Comparison of ENCODE assay signal across 9 mouse cellular contexts in genomic region chr2:73357004-73357403, GRCm38 (mm10). TPM values are rescaled to one million over a fixed set of nuclear protein-coding genes. Genes with fewer than 3 reads are reported as not detected.
A peak's percentile ranks its signal among the peaks of the same experiment; 100 is the strongest.
DNase-seq lines count a peak whose midpoint lies in the region; ATAC-seq and TF ChIP-seq lines count a peak whose summit lies in the region.
"Had no signal": no experiment of that assay in that cellular context is flagged by ENCODE, and none has a peak within 500 bp of the region (broad histone marks: within the 10 kb centered on the region; RNA-seq: fewer than 3 reads in every experiment).

No protein-coding gene starts in this region.

- 0 out of 2 replicates have a peak overlapping the region, but pooled peaks have one; percentile 17 for H3K4me2 ChIP-seq in heart, postnatal 0 days (ENCODE audit: low read depth, low read length)
- peak overlapping the region; percentile 49 for H3K4me2 ChIP-seq in limb, embryonic 12.5 days
- no peak overlapping the region for H3K4me2 ChIP-seq in forebrain, embryonic 14.5 days (ENCODE audit: low read length)
- H3K4me2 ChIP-seq: hindbrain, embryonic 13.5 days had no signal

- in situ Hi-C loops in ES-E14 (cut with MboI; ENCODE audit: low sequenced_read_pairs in 2 of 2, unreplicated experiment in 2 of 2) = no loop called here

- H3K4me1 ChIP-seq in heart, postnatal 0 days (ENCODE audit: control insufficient read depth, insufficient read depth) = no peaks in the 10 kb centered on the region
- H3K4me1 ChIP-seq in ES-E14 (ENCODE audit: control insufficient read depth in 2 of 2, insufficient read depth in 2 of 2, low read length in 2 of 2, poor library complexity in 1 of 2) = no peaks in the 10 kb centered on the region
- peaks cover 14% of the 10 kb centered on the region for H3K4me1 ChIP-seq in embryonic facial prominence, embryonic 10.5 days
- peaks cover 14% of the 10 kb centered on the region; the same call in 1 of the 2 replicates for H3K4me1 ChIP-seq in limb, embryonic 12.5 days (replicated peaks)
- 0 out of 2 replicates have a peak, but pooled peaks cover 6% of the 10 kb centered on the region for H3K4me1 ChIP-seq in forebrain, embryonic 14.5 days (ENCODE audit: control insufficient read depth, insufficient read depth, low read length)

- no peaks in the 10 kb centered on the region for H3K9me3 ChIP-seq in heart, postnatal 0 days (replicated peaks; ENCODE audit: control insufficient read depth, low read length)
- H3K9me3 ChIP-seq in ES-E14 (ENCODE audit: control insufficient read depth, insufficient read depth, low read depth, low read length) = no peaks in the 10 kb centered on the region
- no peaks in the 10 kb centered on the region for H3K9me3 ChIP-seq in embryonic facial prominence, embryonic 10.5 days
- no peaks in the 10 kb centered on the region for H3K9me3 ChIP-seq in limb, embryonic 12.5 days
- no peaks in the 10 kb centered on the region for H3K9me3 ChIP-seq in forebrain, embryonic 14.5 days (replicated peaks; ENCODE audit: control insufficient read depth, low read length)
- H3K9me3 ChIP-seq: hindbrain, embryonic 13.5 days had no signal

- H3K4me3 ChIP-seq in heart, postnatal 0 days (ENCODE audit: low read depth, low read length) = no peak overlapping the region
- peak overlapping the region; percentile 29 to 36 for H3K4me3 ChIP-seq in ES-E14 (ENCODE audit: insufficient read depth in 1 of 2, low read depth in 1 of 2, low read length in 2 of 2, poor library complexity in 1 of 2, severe bottlenecking in 1 of 2)
- peak overlapping the region; percentile 39 for H3K4me3 ChIP-seq in embryonic facial prominence, embryonic 10.5 days
- 0 out of 2 replicates have a peak overlapping the region, but pooled peaks have one; percentile 11 for H3K4me3 ChIP-seq in limb, embryonic 12.5 days (replicated peaks)
- H3K4me3 ChIP-seq in forebrain, embryonic 14.5 days (ENCODE audit: low read depth, low read length) = no peak overlapping the region
- H3K4me3 ChIP-seq: hindbrain, embryonic 13.5 days had no signal

- intact Hi-C loops in heart, postnatal 10 days (cut with DNase I) = no loop called here

- H3K27me3 ChIP-seq in heart, postnatal 0 days (ENCODE audit: control insufficient read depth, insufficient read depth, low read length) = no peaks in the 10 kb centered on the region
- no peaks in the 10 kb centered on the region for H3K27me3 ChIP-seq in embryonic facial prominence, embryonic 10.5 days (replicated peaks; ENCODE audit: low read depth, poor library complexity, severe bottlenecking)
- no peaks in the 10 kb centered on the region for H3K27me3 ChIP-seq in limb, embryonic 12.5 days
- H3K27me3 ChIP-seq in forebrain, embryonic 14.5 days (replicated peaks; ENCODE audit: control insufficient read depth, insufficient read depth, low read length) = no peaks in the 10 kb centered on the region
- H3K27me3 ChIP-seq: hindbrain, embryonic 13.5 days had no signal

- DNase-seq in heart, postnatal 0 days (ENCODE audit: low spot score) = no peak
- no peak for DNase-seq in heart, postnatal 10 days
- DNase-seq in ES-E14 (ENCODE audit: low read depth, low spot score) = no peak
- peak; percentile 80 for DNase-seq in embryonic facial prominence, embryonic 10.5 days (ENCODE audit: low spot score)
- no peak for DNase-seq in forebrain, embryonic 14.5 days (ENCODE audit: low spot score)
- DNase-seq: kidney, postnatal 36 days had no signal

- no peak overlapping the region for H3K27ac ChIP-seq in heart, postnatal 0 days (ENCODE audit: low read depth)
- no peak overlapping the region for H3K27ac ChIP-seq in ES-E14 (ENCODE audit: insufficient read depth, low read depth, low read length, poor library complexity, severe bottlenecking)
- peak overlapping the region; percentile 81 for H3K27ac ChIP-seq in embryonic facial prominence, embryonic 10.5 days (replicated peaks)
- peak overlapping the region; percentile 83 for H3K27ac ChIP-seq in limb, embryonic 12.5 days
- no peak overlapping the region for H3K27ac ChIP-seq in forebrain, embryonic 14.5 days (ENCODE audit: low read depth, low read length)
- H3K27ac ChIP-seq: hindbrain, embryonic 13.5 days had no signal

- H3K9ac ChIP-seq in heart, postnatal 0 days (replicated peaks; ENCODE audit: low read depth, low read length) = no peak overlapping the region
- peak overlapping the region; percentile 31; the same call in 1 of the 2 replicates for H3K9ac ChIP-seq in ES-E14 (ENCODE audit: insufficient read depth, low read depth, low read length, poor library complexity, severe bottlenecking)
- 0 out of 2 replicates have a peak overlapping the region, but pooled peaks have one; percentile 34 for H3K9ac ChIP-seq in limb, embryonic 12.5 days (replicated peaks)
- no peak overlapping the region for H3K9ac ChIP-seq in forebrain, embryonic 14.5 days (ENCODE audit: low read length)
- H3K9ac ChIP-seq: hindbrain, embryonic 13.5 days had no signal

- no peak for TF ChIP-seq CTCF in heart, postnatal 0 days (IDR thresholded peaks at IDR 0.05; ENCODE audit: low read depth)

- TF ChIP-seq EP300 in heart, postnatal 0 days (IDR thresholded peaks at IDR 0.05; ENCODE audit: low read depth) = no peak

- 0 out of 2 replicates have a peak, but pooled peaks cover 14% of the 10 kb centered on the region for H3K36me3 ChIP-seq in heart, postnatal 0 days (replicated peaks; ENCODE audit: control insufficient read depth, insufficient read depth, low read length)
- H3K36me3 ChIP-seq in ES-E14 (ENCODE audit: control insufficient read depth, insufficient read depth, low read length, poor library complexity, severe bottlenecking) = no peaks in the 10 kb centered on the region
- no peaks in the 10 kb centered on the region for H3K36me3 ChIP-seq in embryonic facial prominence, embryonic 10.5 days (replicated peaks)
- no peaks in the 10 kb centered on the region for H3K36me3 ChIP-seq in limb, embryonic 12.5 days
- H3K36me3 ChIP-seq in forebrain, embryonic 14.5 days (ENCODE audit: control insufficient read depth, insufficient read depth, low read length) = 0 out of 2 replicates have a peak, but pooled peaks cover 2% of the 10 kb centered on the region

- no peak for ATAC-seq in heart, postnatal 0 days (ENCODE audit: insufficient read depth, low read depth)
- ATAC-seq in limb, embryonic 12.5 days (ENCODE audit: insufficient number of reproducible peaks, insufficient read depth, low FRiP score, low TSS enrichment, low read depth) = no peak
- ATAC-seq in cerebellum, adult (ENCODE audit: insufficient number of reproducible peaks, low FRiP score, low TSS enrichment) = no peak
- ATAC-seq in forebrain, embryonic 14.5 days = no peak

- 69% methylated on average over 18 of the region's 18 CpGs for WGBS in heart, postnatal 0 days
- 45% methylated on average over 18 of the region's 18 CpGs for WGBS in embryonic facial prominence, embryonic 10.5 days
- 26% methylated on average over 18 of the region's 18 CpGs for WGBS in limb, embryonic 12.5 days
- WGBS in forebrain, embryonic 14.5 days = 85% methylated on average over 18 of the region's 18 CpGs

TF ChIP-seq in ES-E14, 5 proteins besides CTCF, POLR2A, EP300 and RAD21:
- TF ChIP-seq CHD2 (IDR thresholded peaks at IDR 0.05; ENCODE audit: low read depth, low read length) (no peak), HCFC1 (IDR thresholded peaks at IDR 0.05; ENCODE audit: borderline replicate concordance, insufficient read depth, low read length) (no peak), MAFK (IDR thresholded peaks at IDR 0.05; ENCODE audit: insufficient read depth, low read depth, low read length) (no peak), ZC3H11A (IDR thresholded peaks at IDR 0.05; ENCODE audit: borderline replicate concordance, low read depth, low read length) (no peak)

RNA-seq across cellular contexts. Expression of gene Gpr155, which starts 29.4 kb away (rescaled TPM):
- 11.3 and 19.0 TPM in 2 replicates for total RNA-seq in heart, postnatal 0 days (2014; rRNA removed; ENCODE audit: low replicate concordance)
- 6.8 and 8.5 TPM in 2 replicates for polyA plus RNA-seq in heart, postnatal 0 days (2015; fragmentation: Nextera tagmentation; extraction: Ambion mirVana)
- total RNA-seq in heart, postnatal 10 days (2021) = 10 to 100 TPM in 1 of 2 experiments, 1 to 10 TPM in 1; 8.4 to 10.1 TPM
- total RNA-seq in ES-E14 (2012; rRNA removed) = 1.9 and 2.3 TPM in 2 replicates
- 2.8 and 4.3 TPM in 2 replicates for polyA plus RNA-seq in embryonic facial prominence, embryonic 10.5 days (2016; fragmentation: Nextera tagmentation; extraction: Ambion mirVana)
- polyA plus RNA-seq in limb, embryonic 12.5 days (2016; fragmentation: Nextera tagmentation; extraction: Ambion mirVana) = 5.8 and 6.1 TPM in 2 replicates
- 9.1 and 9.4 TPM in 2 replicates for polyA plus RNA-seq in forebrain, embryonic 14.5 days (2014; fragmentation: Nextera tagmentation; extraction: Ambion mirVana)

RNA-seq across cellular contexts. Expression of gene Cir1, which starts 44.5 kb away (rescaled TPM):
- 0.08 and 3.9 TPM in 2 replicates for total RNA-seq in heart, postnatal 0 days (2014; rRNA removed; ENCODE audit: low replicate concordance)
- polyA plus RNA-seq in heart, postnatal 0 days (2015; fragmentation: Nextera tagmentation; extraction: Ambion mirVana) = 20.0 and 24.3 TPM in 2 replicates
- 10 to 100 TPM; 13.7 to 14.0 TPM for total RNA-seq in heart, postnatal 10 days (2021)
- 6.6 and 7.4 TPM in 2 replicates for total RNA-seq in ES-E14 (2012; rRNA removed)
- 16.8 and 18.0 TPM in 2 replicates for polyA plus RNA-seq in embryonic facial prominence, embryonic 10.5 days (2016; fragmentation: Nextera tagmentation; extraction: Ambion mirVana)
- 26.0 and 27.3 TPM in 2 replicates for polyA plus RNA-seq in limb, embryonic 12.5 days (2016; fragmentation: Nextera tagmentation; extraction: Ambion mirVana)
- 23.4 and 25.9 TPM in 2 replicates for polyA plus RNA-seq in forebrain, embryonic 14.5 days (2014; fragmentation: Nextera tagmentation; extraction: Ambion mirVana)

RNA-seq across cellular contexts. Expression of gene Scrn3, which starts 44.6 kb away (rescaled TPM):
- total RNA-seq in heart, postnatal 0 days (2014; rRNA removed; ENCODE audit: low replicate concordance) = 10.5 and 16.3 TPM in 2 replicates
- 13.5 and 13.8 TPM in 2 replicates for polyA plus RNA-seq in heart, postnatal 0 days (2015; fragmentation: Nextera tagmentation; extraction: Ambion mirVana)
- 10 to 100 TPM; 14.0 to 17.4 TPM for total RNA-seq in heart, postnatal 10 days (2021)
- total RNA-seq in ES-E14 (2012; rRNA removed) = 5.9 and 10.6 TPM in 2 replicates
- polyA plus RNA-seq in embryonic facial prominence, embryonic 10.5 days (2016; fragmentation: Nextera tagmentation; extraction: Ambion mirVana) = 14.7 and 15.3 TPM in 2 replicates
- polyA plus RNA-seq in limb, embryonic 12.5 days (2016; fragmentation: Nextera tagmentation; extraction: Ambion mirVana) = 17.9 and 18.7 TPM in 2 replicates
- 6.2 and 7.2 TPM in 2 replicates for polyA plus RNA-seq in forebrain, embryonic 14.5 days (2014; fragmentation: Nextera tagmentation; extraction: Ambion mirVana)

Comparison
In these comparisons a context has a peak if more than half of its experiments do, and no peak if none do; other contexts are left out.
1. H3K27ac ChIP-seq: peak in embryonic facial prominence, embryonic 10.5 days (single experiment) and limb, embryonic 12.5 days (single experiment); none in heart, postnatal 0 days (single experiment), ES-E14 (single experiment) and forebrain, embryonic 14.5 days (single experiment).
2. H3K4me3 ChIP-seq: peak in ES-E14 (2 of 2), embryonic facial prominence, embryonic 10.5 days (single experiment) and limb, embryonic 12.5 days (single experiment); none in heart, postnatal 0 days (single experiment) and forebrain, embryonic 14.5 days (single experiment).
3. H3K9ac ChIP-seq: peak in ES-E14 (single experiment) and limb, embryonic 12.5 days (single experiment); none in heart, postnatal 0 days (single experiment) and forebrain, embryonic 14.5 days (single experiment).